Mouse (Mus musculus) lung, postnatal 0 days (tissue): ENCODE measurements at regions not wholly inside any gene's neighbourhood (a gene's known extent, or its start where the extent isn't known, plus 50 kb on each side); places are given as distances from the start of the nearest gene placed in this dataset.

Experiments used
- ATAC-seq: fragments of 200-750 bp; cut with Nextera tagmentation; 2 replicates; pipeline ENCODE4 v1.8.0; 2017; ENCODE audit warnings: moderate library complexity
- DNase-seq: peaks from one replicate; pipeline ENCODE4 v3.0.0-alpha.2; 2016; ENCODE audit warnings: low spot score
- H3K27ac ChIP-seq: fragments of 300-500 bp; sonication (generic); 2 replicates; pipeline ENCODE4 v1.5.1; 2014; ENCODE audit warnings: antibody characterized with exemption, mild to moderate bottlenecking, low read length, mixed read lengths
- H3K27me3 ChIP-seq: fragments of 300-500 bp; sonication (generic); replicated peaks from 2 replicates; pipeline ENCODE4 v1.6.1; 2014; ENCODE audit warnings: low read length, mixed read lengths; ENCODE audit not compliant: insufficient read depth
- H3K36me3 ChIP-seq: fragments of 300-500 bp; sonication (generic); 2 replicates; pipeline ENCODE4 v1.6.1; 2014; ENCODE audit warnings: low read length, mixed read lengths; ENCODE audit not compliant: insufficient read depth
- H3K4me1 ChIP-seq: fragments of 300-500 bp; sonication (generic); 2 replicates; pipeline ENCODE4 v1.6.1; 2014; ENCODE audit warnings: antibody characterized with exemption, low read depth, low read length, mixed read lengths; ENCODE audit not compliant: insufficient read depth
- H3K4me2 ChIP-seq: fragments of 300-500 bp; sonication (generic); replicated peaks from 2 replicates; pipeline ENCODE4 v1.6.1; 2014; ENCODE audit warnings: low read depth, mild to moderate bottlenecking, low read length, moderate library complexity, mixed read lengths
- H3K4me3 ChIP-seq: fragments of 300-500 bp; sonication (generic); 2 replicates; pipeline ENCODE4 v1.5.1; 2014; ENCODE audit warnings: low read depth, low read length
- H3K9ac ChIP-seq: fragments of 300-500 bp; sonication (generic); replicated peaks from 2 replicates; pipeline ENCODE4 v1.6.1; 2014; ENCODE audit warnings: low read depth, mild to moderate bottlenecking
- H3K9me3 ChIP-seq: fragments of 300-500 bp; sonication (generic); 2 replicates; pipeline ENCODE4 v1.6.1; 2016; ENCODE audit warnings: low read length, mixed read lengths
- CTCF ChIP-seq: IDR thresholded peaks from 2 replicates; pipeline ENCODE4 v1.5.1; 2016; ENCODE audit warnings: antibody characterized with exemption, mild to moderate bottlenecking
- EP300 ChIP-seq: IDR thresholded peaks from 2 replicates; pipeline ENCODE4 v1.6.1; 2016; ENCODE audit warnings: antibody characterized with exemption, mild to moderate bottlenecking, control low read depth
- WGBS: fragments of 180-500 bp; shearing (Covaris S2); extraction: QIAGEN DNeasy Blood & Tissue Kit; methylation state at CpG from one replicate; pipeline ENCODE4 v1.1.7; 2014; 5-methylcytosine and 5-hydroxymethylcytosine counted together

DNA sequence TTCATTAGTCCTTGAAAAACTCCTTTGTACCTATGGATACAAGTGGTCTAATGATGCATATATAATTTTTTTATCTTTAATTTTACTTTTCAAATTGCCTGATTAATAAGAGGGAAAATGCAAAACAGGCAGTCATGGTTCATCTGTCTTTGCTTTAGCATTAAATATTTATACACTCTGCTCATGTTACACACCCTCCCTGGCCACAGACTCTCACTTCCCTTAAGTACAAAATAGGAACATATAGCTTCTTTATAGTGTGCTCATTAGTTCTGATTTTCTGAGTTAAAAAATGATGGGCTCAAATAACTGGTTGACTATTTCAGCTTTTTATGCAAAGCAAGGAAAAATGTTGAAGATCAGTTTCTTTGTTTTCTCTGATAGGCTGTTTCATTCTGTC lies 195.2 kb upstream of the Mki67 start:
- no peak for TF ChIP-seq CTCF
- no peak for TF ChIP-seq EP300
- H3K4me3 ChIP-seq, result no peak overlapping the region
- no peaks in the 10 kb centered on the region for H3K4me1 ChIP-seq
- H3K9ac ChIP-seq, result no peak overlapping the region
- H3K9me3 ChIP-seq, result no peaks in the 10 kb centered on the region
- no peak overlapping the region for H3K4me2 ChIP-seq
- no peaks in the 10 kb centered on the region for H3K36me3 ChIP-seq
- no peaks in the 10 kb centered on the region for H3K27me3 ChIP-seq
- no peak overlapping the region for H3K27ac ChIP-seq
- no peak for DNase-seq
- no peak for ATAC-seq

DNA sequence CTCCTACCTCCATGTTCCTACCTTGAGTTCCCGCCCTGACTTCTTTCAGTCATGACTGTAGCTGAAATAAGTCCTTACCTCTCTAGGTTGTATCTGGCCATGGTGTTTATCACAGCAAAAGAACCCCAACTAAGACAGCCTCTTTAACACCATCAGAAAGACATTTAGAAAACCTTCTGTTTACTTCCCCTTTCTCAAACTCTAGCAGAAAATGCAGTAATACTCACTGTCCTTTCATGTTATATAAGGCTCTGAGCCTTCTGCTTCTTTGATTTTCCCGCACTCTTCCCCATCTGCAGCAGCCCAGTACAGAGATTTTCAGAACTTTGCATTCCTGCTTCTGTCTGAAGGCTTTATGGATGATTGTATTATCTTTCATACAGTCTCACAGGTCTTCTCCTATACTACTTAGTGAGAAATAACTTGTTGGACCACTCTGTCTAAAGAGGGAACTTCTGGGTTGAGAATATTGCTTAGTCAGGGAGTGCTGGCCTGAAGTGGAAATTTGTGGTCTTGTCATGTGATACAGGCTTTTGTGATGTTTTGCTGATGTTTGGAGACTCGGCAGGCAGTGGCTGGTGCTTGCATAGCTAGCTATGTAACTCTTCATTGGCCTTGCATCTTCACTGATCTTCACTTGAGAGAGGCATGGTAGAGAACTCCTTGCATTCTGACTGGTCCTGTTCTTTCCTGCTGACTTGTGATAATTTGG lies 197.9 kb upstream of the Mki67 start:
- Histone ChIP-seq H3K4me3 (no peak overlapping the region), H3K9ac (no peak overlapping the region)
- 67% methylated on average over 3 of the region's 3 CpGs for WGBS

DNA sequence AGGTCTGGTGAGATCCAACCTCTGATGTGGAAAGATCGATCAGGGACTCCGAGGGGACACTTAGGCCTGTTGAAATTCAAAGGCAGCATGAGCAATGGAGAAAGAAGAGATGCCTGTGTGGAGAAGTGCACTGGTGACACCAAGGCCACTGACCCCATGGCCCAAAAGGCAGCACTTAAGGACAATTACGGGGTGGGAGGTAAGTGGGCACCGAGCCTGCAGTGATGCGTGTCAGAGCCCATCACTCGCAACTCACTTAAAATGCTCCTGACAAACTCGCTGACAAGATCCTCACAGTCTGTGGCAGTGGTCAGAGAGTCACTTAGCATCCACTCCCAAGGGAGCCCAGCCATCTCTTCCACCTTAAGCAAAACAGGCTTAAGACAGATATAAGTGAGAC lies 207.7 kb upstream of the Mki67 start:
- Histone ChIP-seq H3K27me3 (no peaks in the 10 kb centered on the region), H3K4me1 (no peaks in the 10 kb centered on the region), H3K27ac (no peak overlapping the region), H3K9me3 (no peaks in the 10 kb centered on the region), H3K36me3 (no peaks in the 10 kb centered on the region), H3K4me3 (no peak overlapping the region), H3K9ac (no peak overlapping the region), H3K4me2 (no peak overlapping the region)
- ATAC-seq, result no peak
- no peak for DNase-seq
- WGBS, result 61% methylated on average over 7 of the region's 7 CpGs
- TF ChIP-seq CTCF (no peak), EP300 (no peak)

More for the DNA sequence above, 197.9 kb upstream of the Mki67 start:
- ATAC-seq, result no peak
- H3K27me3 ChIP-seq, result no peaks in the 10 kb centered on the region
- no peak for DNase-seq
- H3K4me2 ChIP-seq, result no peak overlapping the region
- H3K9me3 ChIP-seq, result no peaks in the 10 kb centered on the region
- TF ChIP-seq CTCF, result no peak
- no peak for TF ChIP-seq EP300
- H3K4me1 ChIP-seq, result no peaks in the 10 kb centered on the region
- no peaks in the 10 kb centered on the region for H3K36me3 ChIP-seq
- H3K27ac ChIP-seq, result no peak overlapping the region

DNA sequence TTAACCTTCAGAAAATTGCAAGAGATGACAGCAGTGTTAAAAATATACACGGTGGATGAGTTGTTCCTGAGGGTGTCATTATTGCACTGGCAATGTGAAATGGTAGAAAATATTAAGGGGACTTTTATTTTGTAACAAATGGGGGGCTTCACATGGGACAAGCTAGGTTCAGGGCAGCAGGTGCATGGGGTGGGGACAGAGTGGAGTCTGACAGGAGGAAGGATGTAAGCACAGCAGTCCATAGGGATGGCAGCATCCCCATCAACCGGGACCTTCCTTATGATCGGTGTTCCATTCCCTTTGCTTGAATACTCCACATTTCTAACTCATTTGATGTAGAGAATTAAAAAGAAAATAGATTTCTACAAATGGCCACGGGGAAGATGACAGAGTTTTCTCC lies 208.5 kb upstream of the Mki67 start:
- H3K9ac ChIP-seq, result no peak overlapping the region
- no peaks in the 10 kb centered on the region for H3K9me3 ChIP-seq
- no peak for TF ChIP-seq CTCF
- no peak for TF ChIP-seq EP300
- no peak for ATAC-seq
- no peak for DNase-seq
- H3K36me3 ChIP-seq, result no peaks in the 10 kb centered on the region
- no peak overlapping the region for H3K4me3 ChIP-seq
- H3K27ac ChIP-seq, result no peak overlapping the region
- 73% methylated on average over 4 of the region's 4 CpGs for WGBS
- H3K4me2 ChIP-seq, result no peak overlapping the region
- H3K27me3 ChIP-seq, result no peaks in the 10 kb centered on the region
- H3K4me1 ChIP-seq, result no peaks in the 10 kb centered on the region

DNA sequence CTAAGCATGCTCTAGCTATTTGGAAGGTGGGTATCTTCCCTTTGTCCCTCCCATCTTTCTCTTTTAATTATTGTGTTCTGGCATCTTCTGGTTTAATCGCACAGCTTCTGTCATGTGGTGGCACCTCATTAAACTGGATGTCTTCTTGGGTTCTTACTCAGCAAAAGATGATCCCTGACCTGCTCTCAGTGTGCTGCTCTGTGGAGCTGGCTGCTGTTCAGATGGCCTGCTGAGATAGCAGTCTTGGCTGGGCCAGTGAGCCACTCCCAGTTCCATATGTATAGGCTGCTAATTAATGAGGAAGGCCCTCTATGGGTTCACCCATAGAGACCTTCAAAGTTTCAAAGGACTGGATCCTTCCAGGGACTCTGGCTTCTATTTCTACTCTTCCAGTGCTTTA lies 213.9 kb upstream of the Mki67 start:
- DNase-seq, result no peak
- no peak for ATAC-seq
- Histone ChIP-seq H3K27ac (no peak overlapping the region), H3K36me3 (no peaks in the 10 kb centered on the region), H3K9ac (no peak overlapping the region), H3K4me1 (no peaks in the 10 kb centered on the region), H3K27me3 (no peaks in the 10 kb centered on the region), H3K9me3 (no peaks in the 10 kb centered on the region), H3K4me2 (no peak overlapping the region), H3K4me3 (no peak overlapping the region)
- WGBS, result 79% methylated on average over 1 of the region's 1 CpGs
- TF ChIP-seq EP300, result no peak
- no peak for TF ChIP-seq CTCF

DNA sequence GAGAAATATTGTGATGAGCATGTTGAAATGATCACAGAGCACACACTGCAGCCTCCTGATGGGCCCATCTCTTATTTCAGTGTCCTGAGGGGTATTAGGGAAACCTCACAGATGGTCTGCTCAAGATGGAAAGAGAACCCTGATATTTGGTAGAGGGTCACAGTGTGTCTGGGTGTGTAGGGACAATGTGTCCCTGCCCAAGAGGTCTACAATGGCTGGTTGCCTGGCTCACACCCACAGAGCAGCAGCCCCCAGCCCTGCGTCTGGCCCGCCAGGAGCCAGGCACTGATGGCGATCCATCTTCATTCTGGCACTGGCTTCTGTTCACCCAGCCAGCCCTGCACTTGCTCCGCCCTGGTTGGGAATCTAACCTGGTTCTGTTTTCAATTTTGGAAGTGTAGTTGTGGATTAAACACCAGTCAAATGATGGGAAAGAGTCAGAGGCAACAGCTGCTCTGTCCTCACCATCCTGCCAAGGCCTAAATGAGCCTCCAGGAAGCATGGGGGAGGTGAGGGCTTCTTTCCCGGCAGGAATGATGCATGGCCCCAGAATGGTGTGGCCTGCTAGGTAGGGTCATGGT lies 216.5 kb upstream of the Mki67 start:
- H3K4me2 ChIP-seq, result no peak overlapping the region
- H3K36me3 ChIP-seq, result no peaks in the 10 kb centered on the region
- no peaks in the 10 kb centered on the region for H3K9me3 ChIP-seq
- H3K27me3 ChIP-seq, result no peaks in the 10 kb centered on the region
- no peak overlapping the region for H3K27ac ChIP-seq
- ATAC-seq, result no peak
- DNase-seq, result no peak
- 71% methylated on average over 5 of the region's 5 CpGs for whole genome bisulfite sequencing
- no peak overlapping the region for H3K4me3 ChIP-seq
- H3K4me1 ChIP-seq, result no peaks in the 10 kb centered on the region
- no peak overlapping the region for H3K9ac ChIP-seq
- no peak for TF ChIP-seq CTCF
- no peak for TF ChIP-seq EP300
